16 mouse cellular contexts compared by ENCODE assay signal in genomic region chr2:148184801-148185212, GRCm38 (mm10).
A peak's percentile ranks its signal among the peaks of the same experiment; 100 is the strongest.
DNase-seq lines count a peak whose midpoint lies in the region; ATAC-seq and TF ChIP-seq lines count a peak whose summit lies in the region.
"Had no signal": no experiment of that assay in that cellular context is flagged by ENCODE, and none has a peak within 500 bp of the region (broad histone marks: within the 10 kb centered on the region; RNA-seq: fewer than 3 reads in every experiment).

No protein-coding gene starts in this region.

- in situ Hi-C loops in Patski (cut with MboI; ENCODE audit: low pct_unique_long_range_greater_than_20kb): loop anchor here (10.0 to 25.0 kb wide), 2 partner anchors 490 to 702 kb away; partner anchors contain the start of genes Cst3 and Nxt1

- no peaks in the 10 kb centered on the region for H3K27me3 ChIP-seq in limb, embryonic 11.5 days (ENCODE audit: control insufficient read depth, insufficient read depth, low read length)
- H3K27me3 ChIP-seq in limb, embryonic 10.5 days (ENCODE audit: low read depth, poor library complexity, severe bottlenecking): no peaks in the 10 kb centered on the region
- H3K27me3 ChIP-seq in C2C12 (ENCODE audit: control insufficient read depth, insufficient read depth, insufficient read length): no peaks in the 10 kb centered on the region
- no peaks in the 10 kb centered on the region for H3K27me3 ChIP-seq in Patski
- no peaks in the 10 kb centered on the region for H3K27me3 ChIP-seq in hindbrain, postnatal 0 days (ENCODE audit: insufficient read depth, low read length)
- H3K27me3 ChIP-seq: embryonic facial prominence, embryonic 12.5 days; forebrain, embryonic 12.5 days; liver, embryonic 13.5 days; neural tube, embryonic 12.5 days had no signal

- H3K9me3 ChIP-seq in limb, embryonic 11.5 days (ENCODE audit: control insufficient read depth, low read length): no peaks in the 10 kb centered on the region
- no peaks in the 10 kb centered on the region for H3K9me3 ChIP-seq in limb, embryonic 10.5 days (replicated peaks)
- no peaks in the 10 kb centered on the region for H3K9me3 ChIP-seq in hindbrain, postnatal 0 days (ENCODE audit: low read length)
- H3K9me3 ChIP-seq: embryonic facial prominence, embryonic 12.5 days; forebrain, embryonic 12.5 days; hindbrain, embryonic 10.5 days; liver, embryonic 13.5 days; neural tube, embryonic 12.5 days had no signal

- H3K4me3 ChIP-seq in limb, embryonic 11.5 days (ENCODE audit: low read depth, low read length): no peak overlapping the region
- H3K4me3 ChIP-seq in limb, embryonic 10.5 days: no peak overlapping the region
- no peak overlapping the region for H3K4me3 ChIP-seq in C2C12 (ENCODE audit: insufficient read depth, poor library complexity, severe bottlenecking)
- no peak overlapping the region for H3K4me3 ChIP-seq in hindbrain, postnatal 0 days (ENCODE audit: low read length)
- H3K4me3 ChIP-seq: embryonic facial prominence, embryonic 12.5 days; forebrain, embryonic 12.5 days; hindbrain, embryonic 10.5 days; liver, embryonic 13.5 days; neural tube, embryonic 12.5 days had no signal

- H3K4me2 ChIP-seq in limb, embryonic 11.5 days (ENCODE audit: low read depth, severe bottlenecking): no peak overlapping the region
- no peak overlapping the region for H3K4me2 ChIP-seq in hindbrain, postnatal 0 days (ENCODE audit: low read depth, low read length)
- H3K4me2 ChIP-seq: embryonic facial prominence, embryonic 12.5 days; forebrain, embryonic 12.5 days; liver, embryonic 13.5 days; neural tube, embryonic 12.5 days had no signal

- no peaks in the 10 kb centered on the region for H3K79me2 ChIP-seq in C2C12 (ENCODE audit: control insufficient read depth, insufficient read depth)

- H3K9ac ChIP-seq in limb, embryonic 11.5 days (ENCODE audit: low read length): no peak overlapping the region
- no peak overlapping the region for H3K9ac ChIP-seq in hindbrain, postnatal 0 days (replicated peaks; ENCODE audit: low read length)
- H3K9ac ChIP-seq: embryonic facial prominence, embryonic 12.5 days; forebrain, embryonic 12.5 days; liver, embryonic 13.5 days; neural tube, embryonic 12.5 days had no signal

- CTCF ChIA-PET in Patski (lab: Charles Lee): interaction anchor here (1.0 kb wide), 1 partner anchor 11 kb away, joined by 3 read pairs; no protein-coding TSS in a partner anchor

- DNase-seq in limb, embryonic 11.5 days (ENCODE audit: low spot score): peak; percentile 15
- DNase-seq in limb, embryonic 10.5 days (ENCODE audit: low spot score): no peak
- DNase-seq in Patski (ENCODE audit: low read depth, low spot score): no peak
- peak; percentile 44 for DNase-seq in lung, postnatal 36 days
- no peak for DNase-seq in hindbrain, postnatal 0 days (ENCODE audit: low spot score)
- no peak for DNase-seq in left cerebral cortex, adult 11 months (ENCODE audit: low spot score)
- DNase-seq: cerebellum, adult 9-10 months; gastrocnemius, postnatal 10 days; kidney, adult 8-10 months; liver, embryonic 13.5 days; midbrain, embryonic 14.5 days had no signal

- no peak overlapping the region for H3K27ac ChIP-seq in limb, embryonic 11.5 days (replicated peaks; ENCODE audit: low read depth, low read length)
- H3K27ac ChIP-seq in limb, embryonic 10.5 days: no peak overlapping the region
- H3K27ac ChIP-seq in hindbrain, postnatal 0 days: no peak overlapping the region
- H3K27ac ChIP-seq: embryonic facial prominence, embryonic 12.5 days; forebrain, embryonic 12.5 days; hindbrain, embryonic 10.5 days; liver, embryonic 13.5 days; neural tube, embryonic 12.5 days had no signal

- WGBS in limb, embryonic 11.5 days: 86% methylated on average over 5 of the region's 5 CpGs
- WGBS in limb, embryonic 10.5 days: 79% methylated on average over 5 of the region's 5 CpGs
- WGBS in hindbrain, postnatal 0 days: 80% methylated on average over 5 of the region's 5 CpGs

- POLR2A ChIA-PET in Patski (lab: Charles Lee): no interaction called here

- no peak overlapping the region for H3ac ChIP-seq in C2C12 (ENCODE audit: control insufficient read depth, insufficient read length, low read depth)

- no peak for ATAC-seq in limb, embryonic 11.5 days (ENCODE audit: insufficient number of reproducible peaks, low FRiP score, low TSS enrichment, low read depth)
- peak; percentile 92 for ATAC-seq in Patski
- no peak for ATAC-seq in hindbrain, postnatal 0 days

- H3K79me3 ChIP-seq in C2C12 (ENCODE audit: low read depth): no peaks in the 10 kb centered on the region

- TF ChIP-seq CTCF in C2C12 (IDR thresholded peaks at IDR 0.05; ENCODE audit: control insufficient read depth, insufficient read depth, insufficient read length): no peak
- TF ChIP-seq CTCF in Patski (IDR thresholded peaks at IDR 0.05): no peak
- no peak for TF ChIP-seq CTCF in hindbrain, postnatal 0 days (IDR thresholded peaks at IDR 0.05; ENCODE audit: low read depth)

- H3K36me3 ChIP-seq in limb, embryonic 11.5 days (ENCODE audit: control insufficient read depth, insufficient read depth, low read length): no peaks in the 10 kb centered on the region
- no peaks in the 10 kb centered on the region for H3K36me3 ChIP-seq in limb, embryonic 10.5 days
- H3K36me3 ChIP-seq in C2C12 (ENCODE audit: control insufficient read depth, insufficient read depth): no peaks in the 10 kb centered on the region
- H3K36me3 ChIP-seq in hindbrain, postnatal 0 days (ENCODE audit: insufficient read depth, low read length): no peaks in the 10 kb centered on the region
- H3K36me3 ChIP-seq: embryonic facial prominence, embryonic 12.5 days; forebrain, embryonic 12.5 days; hindbrain, embryonic 10.5 days; liver, embryonic 13.5 days; neural tube, embryonic 12.5 days had no signal

- no peaks in the 10 kb centered on the region for H3K4me1 ChIP-seq in limb, embryonic 11.5 days (ENCODE audit: control insufficient read depth, insufficient read depth, low read length)
- peaks cover 11% of the 10 kb centered on the region for H3K4me1 ChIP-seq in limb, embryonic 10.5 days
- no peaks in the 10 kb centered on the region for H3K4me1 ChIP-seq in hindbrain, postnatal 0 days (ENCODE audit: insufficient read depth, low read length)
- H3K4me1 ChIP-seq: embryonic facial prominence, embryonic 12.5 days; forebrain, embryonic 12.5 days; hindbrain, embryonic 10.5 days; liver, embryonic 13.5 days; neural tube, embryonic 12.5 days had no signal

TF ChIP-seq in C2C12, 6 proteins besides CTCF, POLR2A, EP300 and RAD21:
- peak; percentile 85 for TF ChIP-seq MAX (IDR thresholded peaks at IDR 0.05)
- TF ChIP-seq CEBPB (IDR thresholded peaks at IDR 0.05; ENCODE audit: low read depth): peak; percentile 73
- TF ChIP-seq USF1 (IDR thresholded peaks at IDR 0.05; ENCODE audit: low read depth): no peak
- TF ChIP-seq FOSL1 (IDR thresholded peaks at IDR 0.05; ENCODE audit: insufficient read depth, low read length, poor library complexity, severe bottlenecking): peak; percentile 19
- TF ChIP-seq MYOG (IDR thresholded peaks at IDR 0.05; ENCODE audit: control insufficient read depth, extremely low read depth, insufficient read length): no peak
TF ChIP-seq in C2C12: peak in this region for 3.

Comparison
In these comparisons a context has a peak if more than half of its experiments do, and no peak if none do; other contexts are left out.
1. DNase-seq: peak in limb, embryonic 11.5 days (single experiment) and lung, postnatal 36 days (single experiment); none in limb, embryonic 10.5 days (single experiment), Patski (single experiment), hindbrain, postnatal 0 days (single experiment) and left cerebral cortex, adult 11 months (single experiment).